Mouse (Mus musculus) ES-E14 (cell line): ENCODE data around the gene Tyrobp. TPM values are rescaled to one million over a fixed set of nuclear protein-coding genes. Genes with fewer than 3 reads are reported as not detected.

Source experiments
- DNase-seq: peaks from one replicate; pipeline ENCODE4 v3.0.0-alpha.2; 2013; ENCODE audit warnings: low read depth, low spot score
- H3K27ac ChIP-seq: 2 replicates; pipeline ENCODE4 v1.5.1; 2012; ENCODE audit warnings: low read depth, mild to moderate bottlenecking, low read length, moderate library complexity, mixed read lengths; ENCODE audit not compliant: poor library complexity, insufficient read depth, severe bottlenecking
- H3K36me3 ChIP-seq: 2 replicates; pipeline ENCODE4 v1.6.1; 2012; ENCODE audit warnings: mild to moderate bottlenecking, low read length, moderate library complexity, mixed read lengths; ENCODE audit not compliant: control insufficient read depth, poor library complexity, insufficient read depth, severe bottlenecking
- H3K4me1 ChIP-seq, 2 experiments: fragments of 150-350 bp in 1 of 2; sonication (generic) in 1 of 2; 2 replicates each; pipeline ENCODE4 v1.6.1; 2012; ENCODE audit warnings: low read length in 2 of 2, mild to moderate bottlenecking in 1 of 2, mixed read lengths in 1 of 2; ENCODE audit not compliant: control insufficient read depth in 2 of 2, insufficient read depth in 2 of 2, poor library complexity in 1 of 2
- H3K4me3 ChIP-seq, 2 experiments: fragments of 150-350 bp in 1 of 2; sonication (generic) in 1 of 2; 2 replicates each; pipeline ENCODE4 v1.5.1; 2012; ENCODE audit warnings: low read length in 2 of 2, low read depth in 1 of 2, mild to moderate bottlenecking in 1 of 2, mixed read lengths in 1 of 2; ENCODE audit not compliant: insufficient read depth in 1 of 2, poor library complexity in 1 of 2, severe bottlenecking in 1 of 2
- H3K9ac ChIP-seq: 2 replicates; pipeline ENCODE4 v1.6.1; 2012; ENCODE audit warnings: low read depth, mild to moderate bottlenecking, low read length, mixed read lengths; ENCODE audit not compliant: poor library complexity, insufficient read depth, severe bottlenecking
- H3K9me3 ChIP-seq: fragments of 150-350 bp; sonication (generic); 2 replicates; pipeline ENCODE4 v1.6.1; 2012; ENCODE audit warnings: low read depth, mild to moderate bottlenecking, low read length; ENCODE audit not compliant: control insufficient read depth, insufficient read depth
- CHD2 ChIP-seq: IDR thresholded peaks from 2 replicates; pipeline ENCODE4 v1.6.1; 2014; ENCODE audit warnings: mild to moderate bottlenecking, low read depth, low read length, inconsistent platforms
- HCFC1 ChIP-seq: IDR thresholded peaks from 2 replicates; pipeline ENCODE4 v1.6.1; 2012; ENCODE audit warnings: low read length, inconsistent platforms, borderline replicate concordance; ENCODE audit not compliant: insufficient read depth
- MAFK ChIP-seq: IDR thresholded peaks from 2 replicates; pipeline ENCODE4 v1.6.1; 2014; ENCODE audit warnings: mild to moderate bottlenecking, low read depth, low read length, inconsistent platforms; ENCODE audit not compliant: insufficient read depth
- ZC3H11A ChIP-seq: IDR thresholded peaks from 2 replicates; pipeline ENCODE4 v1.6.1; 2012; ENCODE audit warnings: low read depth, mild to moderate bottlenecking, inconsistent platforms, low read length, borderline replicate concordance
- ZNF384 ChIP-seq: IDR thresholded peaks from 2 replicates; pipeline ENCODE4 v1.6.1; 2012; ENCODE audit warnings: low read depth, low read length, inconsistent platforms
- in situ Hi-C, 2 experiments: fragments of 600-800 bp; cut with MboI; formaldehyde crosslinking; loops; one replicate each; pipeline ENCODE4 v1.15.1; 2025; ENCODE audit warnings: low sequenced_read_pairs in 2 of 2, inconsistent platforms in 1 of 2; ENCODE audit not compliant: unreplicated experiment in 2 of 2
- total RNA-seq: library from RNA; depleted of rRNA; stranded (reverse); fragments of 300-350 nt; gene quantifications from 2 replicates; pipeline ENCODE4 v1.2.3, GENCODE M21; 2012; rRNA removed

Gene Tyrobp
- total RNA-seq, 1 experiment, result not detected

GRCm38 (mm10) chr7:30464816-30465300 lies 51.3 kb downstream of the Tyrobp start:
- Histone ChIP-seq H3K27ac (peak overlapping the region; percentile 96), H3K4me1 (peaks cover 6 to 26% of the 10 kb centered on the region in 2 experiments), H3K4me3 (peak overlapping the region; percentile 73 to 79), H3K9ac (peak overlapping the region; percentile 80; the same call in 1 of the 2 replicates), H3K9me3 (no peaks in the 10 kb centered on the region), H3K36me3 (peaks cover 28% of the 10 kb centered on the region)
- in situ Hi-C loops, result no loop called here
- no peak for DNase-seq
- no peak for TF ChIP-seq ZNF384
- no peak for TF ChIP-seq ZC3H11A
- no peak for TF ChIP-seq MAFK
- no peak for TF ChIP-seq CHD2
- no peak for TF ChIP-seq HCFC1

Other genes with a start within 250 kb of the Tyrobp start
- 35.0 and 37.9 TPM in 2 replicates for gene Zfp146, start 244.0 kb upstream of the Tyrobp start, total RNA-seq
- gene Cox7a1, start 229.6 kb upstream of the Tyrobp start, total RNA-seq, result 54.8 and 57.8 TPM in 2 replicates
- gene Capns1, start 214.9 kb upstream of the Tyrobp start, total RNA-seq, result 160 and 164 TPM in 2 replicates
- gene Polr2i, start 181.8 kb upstream of the Tyrobp start, total RNA-seq, result 209 and 309 TPM in 2 replicates
- gene Tbcb, start 181.5 kb upstream of the Tyrobp start, total RNA-seq, result 158 and 173 TPM in 2 replicates
- not detected in 2 replicates for gene Ovol3, start 178.0 kb upstream of the Tyrobp start, total RNA-seq
- 1.2 and 2.7 TPM in 2 replicates for gene Thap8, start 133.7 kb upstream of the Tyrobp start, total RNA-seq
- gene Wdr62, start 133.3 kb upstream of the Tyrobp start, total RNA-seq, result 21.6 and 30.5 TPM in 2 replicates
- gene Clip3, start 122.0 kb upstream of the Tyrobp start, total RNA-seq, result 4.4 and 5.4 TPM in 2 replicates
- 24.5 and 37.8 TPM in 2 replicates for gene Alkbh6, start 105.0 kb upstream of the Tyrobp start, total RNA-seq
- gene Syne4, start 99.0 kb upstream of the Tyrobp start, total RNA-seq, result 14.5 and 25.5 TPM in 2 replicates
- 1.9 and 3.3 TPM in 2 replicates for gene E130208F15Rik, start 92.0 kb upstream of the Tyrobp start, total RNA-seq
- gene Sdhaf1, start 89.9 kb upstream of the Tyrobp start, total RNA-seq, result 6.6 and 8.5 TPM in 2 replicates
- 2.6 and 4.4 TPM in 2 replicates for gene Lrfn3, start 51.0 kb upstream of the Tyrobp start, total RNA-seq
- not detected in 2 replicates for gene Hcst, start 6.1 kb downstream of the Tyrobp start, total RNA-seq
- 4.2 and 8.2 TPM in 2 replicates for gene Nfkbid, start 8.0 kb downstream of the Tyrobp start, total RNA-seq
- gene Aplp1, start 31.8 kb downstream of the Tyrobp start, total RNA-seq, result 36.9 and 63.7 TPM in 2 replicates
- 10.7 and 29.8 TPM in 2 replicates for gene Kirrel2, start 43.9 kb downstream of the Tyrobp start, total RNA-seq
- gene Nphs1, start 44.6 kb downstream of the Tyrobp start, total RNA-seq, result 45.7 and 72.5 TPM in 2 replicates
- 0.80 and 0.90 TPM in 2 replicates for gene Prodh2, start 79.9 kb downstream of the Tyrobp start, total RNA-seq
- gene Arhgap33, start 121.3 kb downstream of the Tyrobp start, total RNA-seq, result 1.0 and 1.4 TPM in 2 replicates
- 1.6 and 4.1 TPM in 2 replicates for gene Hspb6, start 138.4 kb downstream of the Tyrobp start, total RNA-seq
- gene Proser3, start 138.5 kb downstream of the Tyrobp start, total RNA-seq, result 6.8 and 10.8 TPM in 2 replicates
- gene Lin37, start 146.1 kb downstream of the Tyrobp start, total RNA-seq, result 12.4 and 15.8 TPM in 2 replicates
- 56.9 and 65.8 TPM in 2 replicates for gene U2af1l4, start 149.5 kb downstream of the Tyrobp start, total RNA-seq
- gene Gm49396, start 149.6 kb downstream of the Tyrobp start, total RNA-seq, result 4.1 and 6.8 TPM in 2 replicates
- 64.9 and 65.3 TPM in 2 replicates for gene Psenen, start 149.9 kb downstream of the Tyrobp start, total RNA-seq
- gene Igflr1, start 151.7 kb downstream of the Tyrobp start, total RNA-seq, result 1.3 and 3.3 TPM in 2 replicates
- 73.7 and 98.6 TPM in 2 replicates for gene Kmt2b, start 175.0 kb downstream of the Tyrobp start, total RNA-seq
- gene Zbtb32, start 185.1 kb downstream of the Tyrobp start, total RNA-seq, result 20.8 and 24.6 TPM in 2 replicates
- gene Upk1a, start 199.1 kb downstream of the Tyrobp start, total RNA-seq, result 1.8 and 2.5 TPM in 2 replicates
- gene Cox6b1, start 212.4 kb downstream of the Tyrobp start, total RNA-seq, result 478 and 576 TPM in 2 replicates
- 1.5 and 2.1 TPM in 2 replicates for gene Etv2, start 222.1 kb downstream of the Tyrobp start, total RNA-seq
- gene Rbm42, start 236.6 kb downstream of the Tyrobp start, total RNA-seq, result 66.5 and 86.0 TPM in 2 replicates